Mouse (Mus musculus) heart, adult 8-10 months (tissue): ENCODE measurements around the gene Tmem170b. TPM values are rescaled to one million over a fixed set of nuclear protein-coding genes. Genes with fewer than 3 reads are reported as not detected.
"Not testable (repeated sequence)": the region's sequence is repeated elsewhere in the genome, so short reads cannot be mapped to it uniquely, and the experiment has no call there.

Experiments used
- DNase-seq: peaks from one replicate; pipeline ENCODE4 v3.0.0; 2022; ENCODE audit warnings: low spot score
- total RNA-seq, 4 experiments: library from RNA; stranded (reverse); gene quantifications; 2 replicates each; pipeline ENCODE4 v1.2.4; 2022

Gene Tmem170b
- total RNA-seq, 4 experiments from 2014 or later = 22.2 to 26.4 (median 24.5) TPM

DNA sequence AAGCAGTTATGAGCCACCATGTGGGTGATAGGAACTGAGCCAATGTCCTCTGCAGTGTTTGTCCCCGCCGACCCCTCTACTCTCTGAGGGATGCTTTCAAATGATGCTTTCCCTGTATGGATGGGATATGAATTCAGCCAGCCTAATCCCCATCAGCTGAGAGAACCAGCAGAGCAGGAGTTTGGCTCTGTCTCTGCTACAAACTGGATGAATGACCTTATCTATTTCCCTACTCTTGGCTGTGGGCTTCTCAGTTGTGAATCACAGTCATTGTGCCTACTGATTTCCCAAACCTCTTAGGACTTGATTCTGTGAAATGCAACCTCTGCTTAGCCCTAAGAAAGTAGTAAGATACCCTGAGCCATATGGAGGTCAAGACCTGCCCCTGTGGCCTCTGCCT lies 64.2 kb downstream of the Tmem170b start:
- no peak for DNase-seq

DNA sequence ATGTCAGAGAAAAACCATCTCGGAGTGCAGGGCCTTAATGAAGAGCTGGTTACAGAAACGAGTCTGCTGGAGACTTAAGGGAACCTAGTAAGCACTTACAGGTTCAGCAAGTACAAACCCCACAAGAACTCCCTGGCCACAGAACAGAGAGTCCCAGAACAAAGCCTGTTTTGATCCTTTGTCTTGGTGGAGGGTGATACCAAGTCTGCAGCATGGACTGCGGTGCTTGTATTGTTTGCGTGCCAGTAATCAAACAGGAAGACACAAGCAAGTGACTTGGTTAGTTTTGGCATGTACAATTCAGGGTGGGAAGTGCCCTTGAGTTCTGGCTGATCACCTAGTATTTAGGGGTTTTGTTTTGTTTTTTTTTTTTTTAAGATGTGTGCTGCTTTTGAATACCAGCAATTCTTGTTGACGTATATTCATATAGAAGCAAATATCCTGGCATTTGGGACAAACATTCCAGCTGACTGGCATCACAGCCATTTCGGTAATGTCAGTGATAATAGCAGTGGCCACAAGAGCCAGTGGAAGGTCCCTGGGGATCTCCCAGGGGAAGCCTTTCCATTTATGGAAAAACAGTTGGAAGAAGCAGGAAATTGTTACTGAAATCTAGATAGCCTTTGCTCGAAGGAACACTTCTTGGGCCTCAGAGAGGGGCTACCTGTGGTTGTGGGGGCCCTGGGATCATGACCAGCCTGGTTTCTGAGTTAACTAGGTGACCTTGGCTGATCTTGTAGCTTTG lies 64.9 kb downstream of the Tmem170b start:
- DNase-seq = no peak

DNA sequence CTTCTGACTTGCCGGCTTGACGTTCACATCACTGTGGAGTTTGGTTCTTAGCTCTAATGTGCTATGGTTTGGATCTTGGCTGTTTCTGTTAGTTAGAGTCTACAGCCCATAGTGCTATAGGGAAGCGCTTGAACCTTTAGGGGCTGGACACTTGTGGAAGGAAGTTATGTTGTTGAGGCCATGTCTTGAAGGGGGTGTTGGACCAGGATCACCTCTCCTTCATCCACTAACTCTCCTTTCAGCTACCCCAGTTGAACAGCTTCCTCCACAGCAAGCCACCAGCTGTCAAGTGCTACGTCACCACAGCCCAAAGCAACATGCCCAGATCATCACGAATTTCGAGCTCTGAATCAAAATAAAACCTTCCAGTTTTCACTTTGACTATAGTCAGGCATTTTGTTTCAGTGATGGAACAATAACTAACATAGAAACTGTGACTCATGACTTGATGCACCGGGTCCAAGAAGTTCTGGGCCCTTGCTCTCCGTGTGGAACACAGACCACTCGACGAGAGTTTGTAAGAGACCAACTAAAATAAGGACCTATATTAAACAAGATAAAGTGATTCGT lies 65.5 kb downstream of the Tmem170b start:
- no peak for DNase-seq

DNA sequence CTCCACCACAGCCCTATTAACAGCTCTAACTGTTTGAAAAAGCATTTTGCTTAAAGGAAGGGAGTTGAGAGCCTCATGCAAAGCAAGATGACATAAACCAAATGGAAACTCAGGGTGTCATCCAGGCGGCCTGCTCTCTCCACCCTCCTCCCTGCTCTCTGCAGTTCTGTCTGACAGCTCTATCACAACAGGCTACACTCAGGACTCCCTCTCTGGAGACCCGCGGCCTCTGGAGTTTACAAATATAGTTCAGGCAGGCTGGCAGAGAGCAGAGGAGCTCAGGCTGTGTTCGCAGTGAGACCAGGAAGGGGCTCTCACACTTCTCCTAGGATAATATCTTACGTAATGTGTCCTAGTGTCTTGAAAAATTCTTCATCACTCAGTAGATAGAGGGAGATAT lies 67.2 kb downstream of the Tmem170b start:
- not testable (repeated sequence) for DNase-seq

DNA sequence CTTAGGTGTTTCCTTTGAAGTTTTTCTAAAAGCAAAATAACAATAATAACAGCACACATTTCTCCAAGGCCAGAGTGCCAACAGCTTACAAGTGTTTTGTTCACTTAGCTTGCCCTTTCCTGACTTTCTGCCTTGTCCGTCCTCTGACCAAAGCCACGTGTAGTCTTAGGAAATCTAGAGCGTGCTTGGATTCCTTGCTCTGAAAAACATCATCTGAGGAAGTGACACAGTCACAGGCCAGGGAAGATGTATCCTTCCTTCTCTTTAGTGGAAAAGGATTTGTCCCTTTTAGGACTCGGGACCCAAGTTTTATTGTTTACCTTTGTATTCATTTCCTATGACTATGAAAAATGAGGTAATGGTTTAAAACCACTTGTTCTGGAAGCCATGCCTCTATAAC lies 67.8 kb downstream of the Tmem170b start:
- no peak for DNase-seq

DNA sequence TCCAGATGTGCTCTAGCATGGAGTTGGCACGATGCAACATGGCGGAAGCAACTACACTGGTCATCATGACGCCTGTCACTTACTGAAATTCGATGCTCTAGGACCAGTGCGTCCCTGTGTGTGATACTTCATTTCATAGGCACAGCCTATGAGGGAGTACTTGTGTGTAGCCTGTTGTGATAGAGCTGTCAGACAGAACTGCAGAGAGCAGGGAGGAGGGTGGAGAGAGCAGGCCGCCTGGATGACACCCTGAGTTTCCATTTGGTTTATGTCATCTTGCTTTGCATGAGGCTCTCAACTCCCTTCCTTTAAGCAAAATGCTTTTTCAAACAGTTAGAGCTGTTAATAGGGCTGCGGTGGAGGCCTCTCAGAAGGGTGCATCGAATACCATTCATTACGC lies 68.9 kb downstream of the Tmem170b start:
- not testable (repeated sequence) for DNase-seq

DNA sequence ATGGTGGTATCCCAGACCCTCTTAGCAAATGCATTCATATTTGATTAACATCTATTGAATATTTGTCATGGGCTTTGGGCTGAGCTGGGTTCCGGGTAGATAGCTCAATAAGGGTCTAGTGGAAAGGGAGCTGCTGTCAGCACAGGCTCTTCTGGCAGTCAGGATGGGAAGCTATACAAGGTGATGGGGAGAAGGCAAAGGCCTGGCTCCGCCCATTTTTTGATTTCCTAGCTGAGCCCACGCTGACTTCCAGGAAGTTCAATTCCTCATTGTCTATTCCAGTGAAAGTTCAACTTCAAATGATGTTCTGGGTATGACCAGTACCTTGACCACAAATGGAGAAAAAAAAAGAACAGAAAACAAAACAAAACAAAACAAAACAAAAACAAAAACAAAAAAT lies 69.8 kb downstream of the Tmem170b start:
- no peak for DNase-seq

DNA sequence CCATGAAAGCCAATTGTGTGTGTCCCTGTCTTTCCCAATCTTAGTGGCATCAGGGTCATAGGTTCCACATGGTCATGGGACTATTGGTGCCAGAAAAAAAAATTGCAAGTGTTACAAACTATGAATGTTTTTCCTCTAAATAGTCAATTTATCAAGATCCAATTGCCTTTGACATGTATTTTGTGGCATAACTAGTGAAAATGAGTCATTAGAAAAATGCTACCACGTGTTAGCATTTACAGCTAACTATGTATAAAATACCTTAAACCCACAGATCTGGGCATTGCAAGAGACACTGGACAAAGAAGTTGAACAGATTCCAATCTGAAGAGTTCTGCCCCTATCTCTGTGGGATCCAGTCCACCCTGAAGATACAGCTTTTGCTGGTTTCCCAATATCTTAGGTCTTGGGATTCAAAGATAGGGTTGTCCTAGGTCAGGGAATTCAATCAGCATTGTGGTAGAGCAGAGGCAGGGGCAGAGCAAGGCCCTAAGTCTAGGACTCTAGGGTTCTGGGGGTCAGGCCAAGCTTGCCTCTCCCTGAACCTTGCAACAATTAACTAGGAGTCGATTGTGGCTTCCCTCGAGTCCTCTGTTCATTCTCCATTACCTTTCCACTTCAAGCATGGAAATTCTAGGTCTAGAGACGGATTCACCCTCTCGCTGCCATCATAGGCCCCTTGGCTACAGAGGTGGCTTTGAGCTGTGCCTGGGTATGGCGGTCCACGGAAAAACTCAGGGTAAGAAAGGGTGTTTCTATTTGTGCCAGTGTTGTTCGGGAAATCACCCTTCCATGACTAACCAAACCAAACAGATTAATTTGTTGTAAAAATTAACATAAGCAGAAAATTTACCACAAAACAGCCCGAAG lies 70.5 kb downstream of the Tmem170b start:
- DNase-seq = no peak

DNA sequence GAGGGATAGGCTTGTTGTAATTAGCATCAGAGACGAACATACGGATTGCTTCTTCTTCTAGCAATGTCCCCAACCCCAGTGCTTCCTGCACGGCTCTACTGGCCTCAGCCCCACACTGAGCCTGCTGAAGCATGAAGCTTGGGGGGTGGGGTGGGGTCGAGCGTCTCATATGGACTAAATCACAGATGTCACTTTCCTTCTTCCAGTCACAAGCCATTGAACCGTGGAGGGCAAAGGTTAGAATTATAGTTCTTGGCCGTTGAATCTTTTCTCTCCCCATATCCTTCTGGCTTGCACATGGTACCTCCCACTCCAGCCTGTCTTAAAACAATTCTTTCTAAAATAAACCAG lies 71.1 kb downstream of the Tmem170b start:
- DNase-seq = no peak

DNA sequence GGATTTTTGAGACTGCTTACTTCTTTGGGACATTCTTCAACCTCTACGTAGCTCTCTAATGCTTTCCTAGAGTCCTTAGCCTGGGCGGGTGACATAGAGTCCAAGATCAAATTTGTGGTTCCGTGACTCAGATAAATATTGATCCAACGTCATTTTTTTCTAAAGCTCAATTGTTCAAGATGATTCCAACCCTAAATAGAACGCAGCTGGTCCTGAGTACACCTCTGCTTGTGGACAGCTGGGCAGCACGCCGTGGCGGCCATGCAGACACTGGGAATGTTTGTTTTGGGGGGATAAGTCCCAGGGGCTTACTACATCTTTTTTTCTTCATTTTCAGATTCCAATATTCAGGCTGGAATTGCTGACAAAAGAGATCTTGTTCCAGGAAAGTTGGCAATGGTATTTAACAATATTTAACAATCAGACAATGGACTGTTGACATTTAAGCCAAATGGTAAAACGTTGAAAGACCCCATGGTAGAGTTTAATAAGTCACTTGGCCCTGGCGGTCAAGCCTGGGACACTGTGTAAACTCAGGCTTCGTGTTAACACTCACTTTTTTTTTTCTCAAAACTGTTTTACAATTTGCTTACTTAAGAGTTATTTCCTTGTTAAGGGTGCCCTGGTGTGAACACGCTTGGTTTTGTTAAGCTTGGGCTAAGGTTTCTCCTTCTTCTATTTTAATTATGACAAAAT lies 75.3 kb downstream of the Tmem170b start:
- no peak for DNase-seq

DNA sequence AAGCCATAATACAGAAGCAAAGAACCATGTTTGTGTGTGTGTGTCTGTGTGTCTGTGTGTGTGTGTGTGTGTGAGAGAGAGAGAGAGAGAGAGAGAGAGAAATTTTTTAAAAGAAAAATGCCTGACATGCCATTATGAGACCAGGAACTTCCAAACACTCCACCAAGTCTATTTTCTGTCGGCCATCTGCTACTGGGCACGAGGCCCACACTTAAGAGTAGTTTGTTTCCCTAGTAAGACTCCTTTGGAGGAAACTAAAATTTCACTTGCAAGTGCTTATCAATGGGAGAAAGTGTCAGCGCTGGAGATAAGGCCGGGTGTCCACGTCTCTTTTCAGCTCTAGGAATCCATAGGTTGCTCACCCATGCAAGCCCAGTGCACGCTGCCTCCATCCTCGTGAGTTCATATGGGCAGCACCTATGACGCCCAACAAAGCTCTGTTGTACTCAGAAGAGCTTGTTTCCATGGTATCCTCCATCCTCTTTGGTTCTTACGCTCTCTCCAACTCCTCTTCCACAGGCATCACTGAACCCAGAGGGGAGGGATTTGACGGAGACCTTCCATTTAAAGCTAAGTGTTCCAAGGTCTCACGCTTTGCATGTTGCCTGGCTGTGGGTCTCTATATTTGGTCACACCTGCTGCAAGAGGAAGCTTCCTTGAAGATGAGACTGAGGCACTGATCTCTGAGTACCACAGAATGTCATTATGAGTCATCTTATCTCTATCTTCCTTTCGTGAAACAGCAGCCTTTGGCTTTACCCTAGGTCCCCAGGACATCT lies 76.8 kb downstream of the Tmem170b start:
- DNase-seq = no peak

DNA sequence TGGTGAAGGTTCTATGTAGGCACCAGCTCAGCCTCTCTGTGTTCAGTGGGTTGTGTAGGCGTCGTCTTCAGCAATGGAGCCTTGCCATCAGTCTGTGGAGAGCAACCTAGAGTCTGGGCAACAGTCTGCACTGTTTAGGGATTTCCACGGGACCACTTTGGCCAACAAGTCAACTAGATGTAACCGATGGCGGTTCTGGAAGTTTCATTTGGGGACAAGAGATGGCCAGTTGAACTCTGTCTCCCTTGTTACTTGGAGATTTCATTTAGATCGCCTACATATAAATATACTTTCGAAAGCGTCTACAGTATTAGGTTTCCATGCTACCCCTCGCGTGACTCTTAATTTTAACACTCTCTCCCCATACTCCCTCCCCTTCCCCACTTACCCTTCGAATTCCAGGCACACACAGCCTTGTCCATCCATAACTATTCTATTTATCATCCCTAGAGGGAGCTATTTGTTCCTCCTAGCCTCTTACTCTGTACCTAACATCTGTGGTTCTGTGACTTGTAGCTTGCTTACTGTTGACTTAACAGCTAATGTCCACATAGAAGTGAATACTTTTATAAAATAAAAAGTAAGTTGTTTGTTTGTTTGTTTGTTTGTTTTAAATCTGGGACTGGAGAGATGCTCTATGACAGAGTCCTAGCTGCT lies 77.8 kb downstream of the Tmem170b start:
- no peak for DNase-seq

DNA sequence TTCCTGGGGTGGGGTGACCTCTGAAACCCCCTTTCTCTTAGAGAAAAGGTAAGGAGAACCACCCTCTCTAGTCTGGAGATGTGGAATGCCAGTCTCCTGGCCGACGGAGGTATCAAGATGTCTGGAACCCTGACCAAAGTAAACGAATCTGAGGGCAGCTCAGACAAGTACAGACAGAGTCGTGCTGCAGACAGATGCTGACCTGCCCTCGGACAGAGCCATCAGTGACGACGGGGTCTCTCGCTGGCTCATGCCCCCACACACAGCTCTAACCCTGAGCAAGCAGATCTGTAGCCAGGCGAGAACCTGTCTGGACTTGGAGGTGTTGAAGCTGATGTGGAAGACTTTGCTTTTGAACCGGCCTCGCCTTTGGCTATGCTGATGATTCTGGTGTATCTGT lies 79.8 kb downstream of the Tmem170b start:
- no peak for DNase-seq

DNA sequence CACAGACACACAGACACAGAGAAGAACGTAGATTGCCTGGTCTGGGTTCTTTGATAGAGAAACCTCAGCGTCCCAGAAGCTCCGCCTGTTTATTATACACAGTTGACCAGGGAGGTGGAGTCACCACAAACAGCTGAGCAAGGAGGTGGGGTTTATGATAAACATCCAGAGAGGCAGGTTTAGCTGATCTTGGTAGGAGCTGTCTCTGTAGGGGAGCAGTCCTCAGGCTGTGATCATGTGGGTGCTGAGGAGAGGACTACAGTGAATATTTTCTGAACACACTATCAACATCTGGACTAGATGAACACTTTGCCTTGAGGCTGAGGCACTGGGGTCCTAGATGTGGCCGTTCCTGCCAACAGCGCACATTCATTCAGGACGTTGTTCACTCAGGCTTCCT lies 83.3 kb downstream of the Tmem170b start:
- no peak for DNase-seq

DNA sequence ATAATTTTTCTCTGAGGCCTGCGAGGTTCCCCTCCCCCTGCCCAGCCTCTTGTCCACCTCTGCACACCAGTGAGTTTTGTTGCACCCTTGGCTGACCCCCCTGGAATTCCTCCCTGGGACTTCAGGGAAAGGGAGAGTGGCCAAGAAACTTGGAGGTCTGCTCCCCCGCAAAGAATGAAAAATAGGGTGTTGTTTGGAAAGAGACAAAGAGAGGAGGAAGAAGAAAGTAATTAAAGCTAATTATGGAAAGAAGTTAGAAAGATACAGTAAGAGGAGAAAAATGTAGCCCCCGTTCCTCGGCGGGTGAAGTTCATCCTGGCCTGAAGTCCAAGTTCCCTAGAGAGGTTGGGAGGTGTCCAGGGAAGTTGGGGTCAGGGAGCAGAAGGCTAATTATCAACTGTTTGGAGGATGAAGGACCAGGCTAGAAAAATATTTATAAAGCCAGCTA lies 83.9 kb downstream of the Tmem170b start:
- no peak for DNase-seq

Other genes with a start within 250 kb of the Tmem170b start
- gene Nedd9, start 118.5 kb upstream of the Tmem170b start, total RNA-seq = 10 to 100 TPM; 12.4 to 24.6 (median 17.0) TPM
- 1 to 10 TPM in 3 of 4 experiments, under 1 TPM in 1; 0.90 to 1.5 (median 1.1) TPM for gene Adtrp, start 241.8 kb downstream of the Tmem170b start, total RNA-seq